Mouse (Mus musculus) B cell, adult (primary cell): ENCODE results near the gene Pank3. TPM values are rescaled to one million over a fixed set of nuclear protein-coding genes. Genes with fewer than 3 reads are reported as not detected.

Experiments used
- total RNA-seq: library from RNA; stranded (reverse); gene quantifications from 4 replicates; pipeline ENCODE4 v1.2.4, GENCODE M21; 2023; ENCODE audit not compliant: inconsistent age

Gene Pank3
- total RNA-seq, result 21.1 to 24.4 TPM (median 23.9 TPM) in 4 replicates

DNA sequence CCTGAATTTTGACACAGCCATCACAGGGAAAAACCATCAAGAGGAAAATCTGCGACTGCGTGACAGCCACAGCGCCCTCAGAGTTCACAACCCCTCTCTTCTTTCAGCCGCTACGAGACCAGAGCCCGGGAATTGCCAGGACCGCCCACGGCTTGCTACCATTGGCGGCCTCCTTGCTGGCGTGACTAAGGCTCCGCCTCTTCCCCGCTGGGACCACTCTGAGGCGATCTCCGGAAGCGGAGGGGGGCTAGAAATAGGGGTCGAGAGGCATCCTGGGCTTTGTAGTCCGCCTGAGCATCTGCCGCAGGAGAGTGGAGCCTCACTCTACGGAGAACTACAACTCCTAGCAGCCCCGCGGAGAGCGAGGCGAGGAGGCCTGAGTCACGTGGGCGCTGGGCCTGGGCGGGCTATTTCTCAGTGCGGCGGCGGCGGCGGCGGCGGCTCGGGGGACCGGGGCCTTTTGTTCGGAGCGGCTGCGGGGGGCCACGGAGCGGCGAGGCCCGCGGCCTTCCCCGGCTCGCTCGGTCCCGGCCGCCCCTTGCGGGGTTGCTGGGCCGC lies at the start of gene Pank3:
Pank3 (plus strand) TSS at position 297 of the 558 bp plus-strand sequence.

DNA sequence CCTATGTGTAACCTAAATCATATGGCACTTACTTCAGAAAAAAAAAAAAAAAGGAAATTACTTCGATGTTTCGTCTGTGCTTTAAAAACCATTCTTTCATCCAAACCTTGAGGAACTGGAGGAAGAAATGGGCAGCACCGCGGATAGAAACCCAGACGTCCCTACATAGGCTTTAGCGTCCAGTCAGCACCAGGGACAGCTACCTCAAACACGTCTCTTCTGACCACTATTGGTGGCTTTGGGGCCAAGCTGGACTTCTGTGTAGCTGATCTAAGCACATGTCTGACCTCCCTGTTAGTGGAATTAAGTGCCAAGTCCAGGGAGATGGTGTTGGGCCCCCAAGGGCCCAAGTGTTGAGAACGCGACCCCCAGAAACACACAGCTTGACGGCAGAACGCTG lies 29.6 kb downstream of the Pank3 start, which contains the start of gene Fbll1:
Fbll1 (minus strand) TSS at position 11 of the 400 bp plus-strand sequence.

DNA sequence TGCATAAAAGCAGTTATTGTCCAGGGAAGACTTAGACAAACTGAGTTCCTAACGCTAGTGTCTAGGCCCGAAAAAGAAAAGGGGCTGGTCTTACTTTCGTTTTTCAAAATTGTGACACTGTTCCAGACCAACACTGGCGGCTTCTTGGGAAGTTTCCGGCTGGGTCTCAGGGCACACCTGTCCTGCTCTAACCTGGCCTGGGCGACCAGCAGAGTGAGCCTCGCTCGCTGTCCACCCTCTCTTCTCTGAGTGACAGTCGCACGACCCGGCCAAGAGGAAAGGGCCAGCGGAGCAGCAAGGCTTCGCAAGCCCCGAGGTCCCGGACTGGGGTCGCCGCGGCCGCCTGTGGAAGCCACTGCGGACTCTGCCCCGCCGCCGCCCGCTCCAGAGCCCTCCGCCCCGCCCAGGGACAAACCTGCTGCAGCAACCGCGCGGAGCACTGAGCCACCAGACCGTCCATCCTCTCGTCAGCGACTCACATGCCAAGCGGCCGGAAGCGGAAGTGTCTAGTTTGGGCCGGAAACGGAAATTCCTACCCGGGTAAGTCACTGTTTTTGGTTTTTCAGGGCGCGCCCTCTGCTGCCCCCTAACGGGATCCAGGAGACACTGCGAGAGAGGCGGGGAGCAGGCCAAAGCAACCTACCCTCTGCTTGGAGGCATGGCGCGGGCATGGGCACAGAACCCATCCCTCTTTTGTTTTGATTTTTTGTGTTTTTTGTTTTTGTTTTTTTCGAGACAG lies 64.9 kb downstream of the Pank3 start, which contains the start of gene Rars:
Rars (minus strand) TSS at position 485 of the 739 bp plus-strand sequence.

Other genes starting within 250 kb of the Pank3 start
- gene Fbll1, start 29.4 kb downstream of the Pank3 start, total RNA-seq, result not detected in 4 replicates
- 72.2 to 90.3 TPM (median 81.7 TPM) in 4 replicates for gene Rars, start 65.0 kb downstream of the Pank3 start, total RNA-seq
- gene Wwc1, start 211.0 kb downstream of the Pank3 start, total RNA-seq, result 0.15 to 0.63 TPM (median 0.22 TPM) in 4 replicates